Mouse (Mus musculus) CH12.LX (cell line): ENCODE measurements around the gene Six4. TPM values are rescaled to one million over a fixed set of nuclear protein-coding genes. Genes with fewer than 3 reads are reported as not detected.

Experiments
- DNase-seq: peaks from one replicate; pipeline ENCODE4 v3.0.0-alpha.2; 2013; ENCODE audit errors: extremely low read depth
- H3K27ac ChIP-seq: 2 replicates; pipeline ENCODE4 v1.5.1; 2012; ENCODE audit warnings: low read depth, mild to moderate bottlenecking, control low read depth, moderate library complexity; ENCODE audit not compliant: insufficient read depth
- H3K27me3 ChIP-seq: replicated peaks from 2 replicates; pipeline ENCODE3; 2012; ENCODE audit warnings: inconsistent platforms
- H3K36me3 ChIP-seq, 2 experiments: replicated peaks in 1 of 2; 2 replicates each; pipeline versions ENCODE3 to v1.6.1; 2012; ENCODE audit warnings: inconsistent platforms in 1 of 2, low read length in 1 of 2, mild to moderate bottlenecking in 1 of 2, mixed read lengths in 1 of 2, moderate library complexity in 1 of 2; ENCODE audit not compliant: control insufficient read depth in 1 of 2, insufficient read depth in 1 of 2
- H3K4me1 ChIP-seq, 2 experiments: 2 replicates each; pipeline ENCODE4 v1.6.1; 2012; ENCODE audit warnings: inconsistent platforms in 1 of 2, moderate library complexity in 1 of 2; ENCODE audit not compliant: insufficient read depth in 2 of 2, control insufficient read depth in 1 of 2
- H3K4me2 ChIP-seq: 2 replicates; pipeline ENCODE4 v1.6.1; 2012; ENCODE audit warnings: low read depth, mild to moderate bottlenecking, control low read depth; ENCODE audit not compliant: poor library complexity, insufficient read depth, severe bottlenecking
- H3K4me3 ChIP-seq, 3 experiments: fragments of 150-350 bp in 1 of 3; sonication (generic) in 1 of 3; replicated peaks in 1 of 3; 2 replicates each; pipeline versions ENCODE3 to v1.5.1; 2011 to 2012; ENCODE audit warnings: low read depth in 2 of 3, low read length in 2 of 3, mild to moderate bottlenecking in 2 of 3, moderate library complexity in 2 of 3, control low read depth in 1 of 3, improper control_type of control experiment in 1 of 3, inconsistent platforms in 1 of 3, mixed read lengths in 1 of 3; ENCODE audit not compliant: poor library complexity in 1 of 3
- H3K79me2 ChIP-seq: replicated peaks from 2 replicates; pipeline ENCODE4 v1.6.1; 2012; ENCODE audit warnings: mild to moderate bottlenecking, moderate library complexity; ENCODE audit not compliant: control insufficient read depth, poor library complexity, insufficient read depth, severe bottlenecking; ENCODE audit errors: extremely low read depth
- H3K9ac ChIP-seq: 2 replicates; pipeline ENCODE4 v1.6.1; 2012; ENCODE audit warnings: low read depth, mild to moderate bottlenecking, control low read depth, moderate library complexity; ENCODE audit not compliant: insufficient read depth
- H3K9me3 ChIP-seq: replicated peaks from 2 replicates; pipeline ENCODE3; 2012; ENCODE audit warnings: low read length, inconsistent platforms, mixed read lengths
- BHLHE40 ChIP-seq: IDR thresholded peaks from 2 replicates; pipeline ENCODE4 v1.6.1; 2011; ENCODE audit warnings: mild to moderate bottlenecking, low read depth, low read length, improper control_type of control experiment
- CHD1 ChIP-seq: IDR thresholded peaks from 2 replicates; pipeline ENCODE4 v1.6.1; 2012; ENCODE audit warnings: low read depth, low read length, improper control_type of control experiment, inconsistent platforms
- CHD2 ChIP-seq: IDR thresholded peaks from 2 replicates; pipeline ENCODE4 v1.6.1; 2011; ENCODE audit warnings: low read length, improper control_type of control experiment
- E2F4 ChIP-seq: IDR thresholded peaks from 2 replicates; pipeline ENCODE4 v1.6.1; 2011; ENCODE audit warnings: low read depth, low read length, improper control_type of control experiment; ENCODE audit not compliant: insufficient replicate concordance
- ELF1 ChIP-seq: IDR thresholded peaks from 2 replicates; pipeline ENCODE4 v1.6.1; 2014; ENCODE audit warnings: low read depth, mild to moderate bottlenecking, inconsistent platforms, low read length, improper control_type of control experiment
- EP300 ChIP-seq: IDR thresholded peaks from 2 replicates; pipeline ENCODE4 v1.6.1; 2011; ENCODE audit warnings: low read length, improper control_type of control experiment
- GABPA ChIP-seq: IDR thresholded peaks from 2 replicates; pipeline ENCODE4 v1.6.1; 2012; ENCODE audit warnings: low read depth, low read length, improper control_type of control experiment, inconsistent platforms; ENCODE audit not compliant: insufficient replicate concordance
- HCFC1 ChIP-seq: IDR thresholded peaks from 2 replicates; pipeline ENCODE4 v1.6.1; 2012; ENCODE audit warnings: low read depth, mild to moderate bottlenecking, inconsistent platforms, low read length, improper control_type of control experiment
- IRF4 ChIP-seq: IDR thresholded peaks from 2 replicates; pipeline ENCODE4 v1.6.1; 2014; ENCODE audit warnings: low read depth, mild to moderate bottlenecking, inconsistent platforms, low read length, improper control_type of control experiment
- JUND ChIP-seq: conservative IDR thresholded peaks from 2 replicates; pipeline ENCODE4 v1.6.1; 2011; ENCODE audit warnings: low read depth, low read length, improper control_type of control experiment
- KAT2A ChIP-seq: IDR thresholded peaks from 2 replicates; pipeline ENCODE4 v1.6.1; 2012; ENCODE audit warnings: low read length, improper control_type of control experiment, inconsistent platforms; ENCODE audit not compliant: insufficient replicate concordance
- MAFK ChIP-seq: IDR thresholded peaks from 2 replicates; pipeline ENCODE4 v1.6.1; 2011; ENCODE audit warnings: low read length, improper control_type of control experiment; ENCODE audit not compliant: insufficient replicate concordance
- MAX ChIP-seq: IDR thresholded peaks from 2 replicates; pipeline ENCODE4 v1.6.1; 2011; ENCODE audit warnings: low read length, improper control_type of control experiment
- MEF2A ChIP-seq: IDR thresholded peaks from 2 replicates; pipeline ENCODE4 v1.6.1; 2014; ENCODE audit warnings: low read depth, mild to moderate bottlenecking, inconsistent platforms, low read length, improper control_type of control experiment, borderline replicate concordance
- MXI1 ChIP-seq: IDR thresholded peaks from 2 replicates; pipeline ENCODE4 v1.6.1; 2011; ENCODE audit warnings: mild to moderate bottlenecking, low read depth, low read length, improper control_type of control experiment
- MYC ChIP-seq: IDR thresholded peaks from 2 replicates; pipeline ENCODE4 v1.6.1; 2011; ENCODE audit warnings: low read depth, mild to moderate bottlenecking, improper control_type of control experiment, low read length
- NELFE ChIP-seq: IDR thresholded peaks from 2 replicates; pipeline ENCODE4 v1.6.1; 2011; ENCODE audit warnings: low read depth, low read length, improper control_type of control experiment
- NRF1 ChIP-seq: IDR thresholded peaks from 2 replicates; pipeline ENCODE4 v1.6.1; 2014; ENCODE audit warnings: low read depth, mild to moderate bottlenecking, inconsistent platforms, low read length, improper control_type of control experiment, moderate library complexity
- PAX5 ChIP-seq: IDR thresholded peaks from 2 replicates; pipeline ENCODE4 v1.6.1; 2012; ENCODE audit warnings: low read length, inconsistent platforms, mixed read lengths
- POLR2AphosphoS2 ChIP-seq: IDR thresholded peaks from 2 replicates; pipeline ENCODE4 v1.6.1; 2011; ENCODE audit warnings: low read depth, low read length, improper control_type of control experiment
- RAD21 ChIP-seq: IDR thresholded peaks from 2 replicates; pipeline ENCODE4 v1.6.1; 2011; ENCODE audit warnings: low read depth, mild to moderate bottlenecking, low read length, improper control_type of control experiment, moderate library complexity
- RCOR1 ChIP-seq: conservative IDR thresholded peaks from 2 replicates; pipeline ENCODE4 v1.6.1; 2012; ENCODE audit warnings: low read depth, mild to moderate bottlenecking, inconsistent platforms, low read length, improper control_type of control experiment
- SMC3 ChIP-seq: IDR thresholded peaks from 2 replicates; pipeline ENCODE4 v1.6.1; 2011; ENCODE audit warnings: low read depth, low read length, improper control_type of control experiment
- TBP ChIP-seq: conservative IDR thresholded peaks from 2 replicates; pipeline ENCODE4 v1.6.1; 2011; ENCODE audit warnings: low read depth, low read length, improper control_type of control experiment
- UBTF ChIP-seq: IDR thresholded peaks from 2 replicates; pipeline ENCODE4 v1.6.1; 2012; ENCODE audit warnings: low read depth, mild to moderate bottlenecking, inconsistent platforms, low read length, improper control_type of control experiment, moderate library complexity
- USF1 ChIP-seq: IDR thresholded peaks from 2 replicates; pipeline ENCODE4 v1.6.1; 2014; ENCODE audit warnings: low read depth, mild to moderate bottlenecking, inconsistent platforms, low read length, improper control_type of control experiment
- ZC3H11A ChIP-seq: IDR thresholded peaks from 2 replicates; pipeline ENCODE4 v1.6.1; 2012; ENCODE audit warnings: low read depth, mild to moderate bottlenecking, inconsistent platforms, low read length, improper control_type of control experiment
- ZKSCAN1 ChIP-seq: IDR thresholded peaks from 2 replicates; pipeline ENCODE4 v1.6.1; 2012; ENCODE audit warnings: low read depth, inconsistent platforms, low read length, improper control_type of control experiment, borderline replicate concordance
- dilution Hi-C: fragments of 300-500 bp; cut with MboI; formaldehyde crosslinking; loops from 2 replicates; pipeline ENCODE4 v1.14.3; 2020; ENCODE audit warnings: low sequenced_read_pairs; ENCODE audit not compliant: extremely low pct_unique_long_range_greater_than_20kb, extremely low pct_ligation_motif_present
- in situ Hi-C: fragments of 300-500 bp; cut with MboI; formaldehyde crosslinking; loops from 3 replicates; pipeline ENCODE4 v1.14.3; 2019; ENCODE audit warnings: low sequenced_read_pairs, low pct_ligation_motif_present, low pct_unique_long_range_greater_than_20kb, mixed read lengths
- polyA plus RNA-seq: library from polyadenylated mRNA; unstranded; fragments of >175 nt; gene quantifications from 2 replicates; pipeline ENCODE4 v1.2.1, GENCODE M21; 2012; ENCODE audit warnings: low read depth; ENCODE audit not compliant: insufficient read length
- total RNA-seq, 2 experiments: library from RNA; depleted of rRNA; stranded (reverse); fragments of 300-350 nt in 1 of 2; fragments of >200 nt in 1 of 2; gene quantifications; 2 replicates each; pipeline ENCODE4 v1.2.3; 2012 to 2014

Six4 gene
- total and polyA plus RNA-seq, 3 experiments: 2.0 to 2.5 (median 2.2) TPM

GRCm38 (mm10) chr12:73125250-73125649 is 12.0 kb upstream of the Six4 start:
- Histone ChIP-seq H3K36me3 (peaks cover 0 to 4% of the 10 kb centered on the region in 2 experiments), H3K9ac (no peak overlapping the region), H3K4me2 (peak overlapping the region; percentile 16; the same call in 1 of the 2 replicates), H3K79me2 (peaks cover 29% of the 10 kb centered on the region), H3K9me3 (no peaks in the 10 kb centered on the region), H3K4me3 (peak overlapping the region in 1 of 3 experiments; percentile 33), H3K27me3 (peaks cover 4% of the 10 kb centered on the region), H3K27ac (no peak overlapping the region), H3K4me1 (peaks cover 3 to 18% of the 10 kb centered on the region in 2 experiments)
- in situ Hi-C loops (no loop called here), dilution Hi-C loops (no loop called here)
- TF ChIP-seq MAX: no peak
- TF ChIP-seq E2F4: no peak
- TF ChIP-seq IRF4: no peak
- TF ChIP-seq HCFC1: no peak
- TF ChIP-seq MXI1: no peak
- no peak for TF ChIP-seq EP300
- TF ChIP-seq PAX5: no peak
- no peak for TF ChIP-seq ELF1
- no peak for TF ChIP-seq NRF1
- TF ChIP-seq KAT2A: no peak
- TF ChIP-seq ZKSCAN1: no peak
- no peak for TF ChIP-seq TBP
- no peak for TF ChIP-seq SMC3
- no peak for TF ChIP-seq POLR2AphosphoS2
- no peak for TF ChIP-seq ZC3H11A
- TF ChIP-seq CHD1: no peak
- TF ChIP-seq GABPA: no peak
- no peak for DNase-seq

DNA sequence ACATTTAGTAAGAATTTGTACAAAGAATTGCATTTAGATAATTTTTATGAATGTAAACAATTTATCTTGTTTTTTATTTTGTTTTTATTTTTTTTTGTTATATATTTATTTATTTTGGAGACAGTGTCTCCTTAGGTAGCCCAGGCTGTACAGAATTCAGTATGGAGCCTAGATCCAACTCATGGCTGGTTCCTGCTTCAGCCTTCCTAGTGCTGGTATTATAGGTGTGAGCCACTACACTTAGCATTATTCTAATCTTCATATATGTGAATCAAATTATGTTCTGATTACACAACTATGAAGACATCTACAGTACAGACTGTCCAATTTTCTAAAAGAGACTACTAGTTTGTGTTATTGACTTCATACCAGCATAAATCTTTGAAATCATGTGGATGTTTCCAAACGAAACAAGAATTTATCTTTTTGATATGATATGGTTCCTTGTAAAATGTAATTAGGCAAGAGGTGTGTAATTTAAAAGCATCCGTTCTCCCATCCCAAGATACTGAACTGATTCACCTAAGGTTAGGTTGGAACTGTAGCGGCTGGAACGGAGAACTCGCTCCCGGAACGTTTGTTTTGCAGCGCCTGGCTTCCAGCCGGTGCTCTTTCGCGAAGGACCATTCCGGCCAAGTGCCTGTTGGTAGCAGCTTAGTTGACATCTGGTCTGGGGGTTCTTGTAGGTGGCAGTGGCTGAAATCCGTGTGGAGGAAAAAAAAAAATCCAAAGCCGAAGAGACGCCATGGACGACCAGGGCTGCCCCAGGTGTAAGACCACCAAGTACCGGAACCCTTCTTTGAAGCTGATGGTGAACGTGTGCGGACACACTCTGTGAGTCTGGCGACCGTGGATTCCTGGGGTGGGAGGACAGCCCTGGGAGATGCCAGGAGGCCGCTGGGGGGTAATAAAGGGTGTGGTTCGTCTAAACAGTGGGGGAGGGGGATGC is 10.1 kb upstream of the Six4 start, which contains the start of gene Mnat1:
Gene Mnat1 (plus strand): TSS at position 625 of the 949 bp plus-strand sequence.
- Histone ChIP-seq H3K9me3 (no peaks in the 10 kb centered on the region), H3K27me3 (peaks cover 8% of the 10 kb centered on the region), H3K4me3 (peak within 1 kb of the TSS; percentile 70 to 86 (median 85)), H3K79me2 (peaks cover 24% of the 10 kb centered on the region), H3K27ac (peak within 1 kb of the TSS; percentile 29; the same call in 1 of the 2 replicates), H3K4me2 (peak within 1 kb of the TSS; percentile 93), H3K36me3 (peaks cover 0 to 2% of the 10 kb centered on the region in 2 experiments), H3K4me1 (peaks cover 3 to 18% of the 10 kb centered on the region in 2 experiments), H3K9ac (peak within 1 kb of the TSS; percentile 75)
- dilution Hi-C loops: no loop called here
- in situ Hi-C loops: no loop called here
- DNase-seq: peak; percentile 79
- TF ChIP-seq MXI1 (peak; percentile 92), CHD1 (no peak; the same call in 1 of the 2 replicates), ZC3H11A (no peak), RCOR1 (no peak), USF1 (no peak), NELFE (peak; percentile 79), MAFK (0 out of 2 replicates have a peak, but pooled peaks have one; percentile 18), RAD21 (no peak; the same call in 1 of the 2 replicates), GABPA (no peak), E2F4 (0 out of 2 replicates have a peak, but pooled peaks have one; percentile 55), JUND (no peak; the same call in 1 of the 2 replicates), CHD2 (no peak), HCFC1 (peak; percentile 91), UBTF (peak; percentile 85), SMC3 (no peak), ZKSCAN1 (no peak), MYC (peak; percentile 45; the same call in 1 of the 2 replicates), TBP (peak; percentile 94), BHLHE40 (no peak), MEF2A (peak; percentile 73), IRF4 (peak; percentile 75), PAX5 (no peak)
